Mouse (Mus musculus): ENCODE data around the gene Prss35.

Prss35 gene

GRCm38 (mm10) chr9:86742959-86743911 is at the start of gene Prss35:
TSS of gene Prss35 (plus strand) at chr9:86743649.
- DNase-seq (ENCODE audit: low read depth in 2 of 2, low spot score in 2 of 2), result no peak

- DNase-seq (ENCODE audit: low read depth in 2 of 2, low spot score in 2 of 2), result no peak
Measured at GRCm38 (mm10) chr9:86693935-86694334, 49.5 kb upstream of the Prss35 start.

GRCm38 (mm10) chr9:86694644-86695043 is 48.8 kb upstream of the Prss35 start:
- no peak for DNase-seq (ENCODE audit: low read depth in 2 of 2, low spot score in 2 of 2)

- DNase-seq (ENCODE audit: low read depth in 2 of 2, low spot score in 2 of 2), result no peak
Measured at GRCm38 (mm10) chr9:86695199-86695817, 48.1 kb upstream of the Prss35 start.

GRCm38 (mm10) chr9:86695818-86696261 is 47.6 kb upstream of the Prss35 start, which contains the start of gene Me1:
TSS of gene Me1 (minus strand) at chr9:86695953.
- DNase-seq (ENCODE audit: low read depth in 2 of 2, low spot score in 2 of 2), result no peak

GRCm38 (mm10) chr9:86701264-86701663 is 42.2 kb upstream of the Prss35 start:
- no peak for DNase-seq (ENCODE audit: low read depth in 2 of 2, low spot score in 2 of 2)

- DNase-seq (ENCODE audit: low read depth in 2 of 2, low spot score in 2 of 2), result no peak
Measured at GRCm38 (mm10) chr9:86701844-86702243, 41.6 kb upstream of the Prss35 start.

- DNase-seq (ENCODE audit: low read depth in 2 of 2, low spot score in 2 of 2), result no peak
Measured at GRCm38 (mm10) chr9:86707431-86707830, 36.0 kb upstream of the Prss35 start.

GRCm38 (mm10) chr9:86708921-86709320 is 34.5 kb upstream of the Prss35 start:
- no peak for DNase-seq (ENCODE audit: low read depth in 2 of 2, low spot score in 2 of 2)

- no peak for DNase-seq (ENCODE audit: low read depth in 2 of 2, low spot score in 2 of 2)
Measured at GRCm38 (mm10) chr9:86710091-86710634, 33.3 kb upstream of the Prss35 start.

- DNase-seq (ENCODE audit: low read depth in 2 of 2, low spot score in 2 of 2), result no peak
Measured at GRCm38 (mm10) chr9:86712648-86713047, 30.8 kb upstream of the Prss35 start.

- no peak for DNase-seq (ENCODE audit: low read depth in 2 of 2, low spot score in 2 of 2)
Measured at GRCm38 (mm10) chr9:86714089-86714488, 29.4 kb upstream of the Prss35 start.

GRCm38 (mm10) chr9:86716540-86716939 is 26.9 kb upstream of the Prss35 start:
- DNase-seq (ENCODE audit: low read depth in 2 of 2, low spot score in 2 of 2), result no peak

- DNase-seq (ENCODE audit: low read depth in 2 of 2, low spot score in 2 of 2), result no peak
Measured at GRCm38 (mm10) chr9:86717119-86717518, 26.3 kb upstream of the Prss35 start.

- DNase-seq (ENCODE audit: low read depth in 2 of 2, low spot score in 2 of 2), result no peak
Measured at GRCm38 (mm10) chr9:86720227-86720626, 23.2 kb upstream of the Prss35 start.

GRCm38 (mm10) chr9:86720794-86721193 is 22.7 kb upstream of the Prss35 start:
- no peak for DNase-seq (ENCODE audit: low read depth in 2 of 2, low spot score in 2 of 2)

- DNase-seq (ENCODE audit: low read depth in 2 of 2, low spot score in 2 of 2), result no peak
Measured at GRCm38 (mm10) chr9:86725066-86725465, 18.4 kb upstream of the Prss35 start.

- DNase-seq (ENCODE audit: low read depth in 2 of 2, low spot score in 2 of 2), result no peak
Measured at GRCm38 (mm10) chr9:86725604-86726380, 17.7 kb upstream of the Prss35 start.

- no peak for DNase-seq (ENCODE audit: low read depth in 2 of 2, low spot score in 2 of 2)
Measured at GRCm38 (mm10) chr9:86726381-86726720, 17.1 kb upstream of the Prss35 start.

GRCm38 (mm10) chr9:86728214-86728814 is 15.1 kb upstream of the Prss35 start:
- no peak for DNase-seq (ENCODE audit: low read depth in 2 of 2, low spot score in 2 of 2)

GRCm38 (mm10) chr9:86729084-86729483 is 14.4 kb upstream of the Prss35 start:
- DNase-seq (ENCODE audit: low read depth in 2 of 2, low spot score in 2 of 2), result no peak

Measured in CD8-positive naive resting alpha-beta T cell, adult 2 months (primary cell).